Mouse (Mus musculus) ES-Bruce4 (cell line): Measurements from ENCODE around the gene Fam57b. TPM values are rescaled to one million over a fixed set of nuclear protein-coding genes. Genes with fewer than 3 reads are reported as not detected.
"Not testable (repeated sequence)": the region's sequence is repeated elsewhere in the genome, so short reads cannot be mapped to it uniquely, and the experiment has no call there.

Experiments
- H3K27ac ChIP-seq: 2 replicates; pipeline ENCODE4 v1.5.1; 2012; ENCODE audit warnings: low read length, inconsistent platforms; ENCODE audit not compliant: insufficient read depth
- H3K27me3 ChIP-seq: 2 replicates; pipeline ENCODE4 v1.6.1; 2012; ENCODE audit warnings: mild to moderate bottlenecking, low read length, inconsistent platforms; ENCODE audit not compliant: control insufficient read depth, poor library complexity, insufficient read depth, severe bottlenecking
- H3K36me3 ChIP-seq: 2 replicates; pipeline ENCODE4 v1.6.1; 2012; ENCODE audit warnings: inconsistent platforms, mild to moderate bottlenecking, low read length, moderate library complexity; ENCODE audit not compliant: control insufficient read depth, poor library complexity, insufficient read depth, severe bottlenecking
- H3K4me1 ChIP-seq: one replicate; pipeline ENCODE4 v1.8.1; 2011; ENCODE audit warnings: low read length; ENCODE audit not compliant: control insufficient read depth, insufficient read depth
- H3K4me3 ChIP-seq: 2 replicates; pipeline ENCODE4 v1.5.1; 2011; ENCODE audit warnings: low read depth, mild to moderate bottlenecking, low read length
- H3K9ac ChIP-seq: 2 replicates; pipeline ENCODE4 v1.6.1; 2012; ENCODE audit warnings: low read depth, mild to moderate bottlenecking, inconsistent platforms; ENCODE audit not compliant: poor library complexity, severe bottlenecking
- H3K9me3 ChIP-seq: replicated peaks from 2 replicates; pipeline ENCODE4 v1.6.1; 2012; ENCODE audit warnings: mild to moderate bottlenecking, low read length, inconsistent platforms; ENCODE audit not compliant: control insufficient read depth, poor library complexity, insufficient read depth, severe bottlenecking
- CTCF ChIP-seq: IDR thresholded peaks from one replicate; pipeline ENCODE4 v1.8.1; 2011; ENCODE audit warnings: low read depth, low read length
- EP300 ChIP-seq: IDR thresholded peaks from 2 replicates; pipeline ENCODE4 v1.6.1; 2011; ENCODE audit warnings: low read depth, low read length; ENCODE audit not compliant: insufficient read depth
- POLR2A ChIP-seq: IDR thresholded peaks from one replicate; pipeline ENCODE4 v1.8.1; 2011; ENCODE audit warnings: low read length; ENCODE audit not compliant: insufficient read depth
- polyA plus RNA-seq: library from polyadenylated mRNA; stranded (reverse); fragments of >200 nt; gene quantifications from 2 replicates; pipeline ENCODE4 v1.2.4, GENCODE M21; 2011; ENCODE audit warnings: low read depth; ENCODE audit not compliant: missing spikeins, insufficient read depth, insufficient read length

The Fam57b gene
- polyA plus RNA-seq, 1 experiment: 2.7 TPM

- Histone ChIP-seq H3K27me3 (no peaks in the 10 kb centered on the region), H3K9ac (0 out of 2 replicates have a peak overlapping the region, but pooled peaks have one; percentile 93), H3K36me3 (peaks cover 6% of the 10 kb centered on the region), H3K27ac (no peak overlapping the region), H3K9me3 (no peaks in the 10 kb centered on the region), H3K4me1 (peaks cover 3% of the 10 kb centered on the region), H3K4me3 (no peak overlapping the region)
- TF ChIP-seq POLR2A (no peak), CTCF (peak; percentile 34)
These were observed 22.1 kb upstream of the Fam57b start for GRCm38 (mm10) chr7:126775185-126775977.

DNA sequence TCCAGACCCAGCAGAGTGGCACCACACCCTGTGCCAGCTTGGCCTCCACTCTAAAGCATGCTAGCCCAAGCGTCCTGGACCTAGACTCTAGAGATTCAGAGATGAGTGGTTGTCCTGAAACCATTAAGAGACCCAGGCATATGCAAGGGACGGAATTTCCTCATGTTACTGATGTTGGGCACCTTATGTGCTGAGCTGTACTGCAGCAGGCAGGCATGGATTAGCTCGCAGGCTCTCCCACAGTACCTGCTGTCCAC, 21.6 kb upstream of the Fam57b start:
- Histone ChIP-seq H3K4me3 (no peak overlapping the region), H3K36me3 (peaks cover 6% of the 10 kb centered on the region), H3K9ac (peak overlapping the region; percentile 93), H3K4me1 (peaks cover 3% of the 10 kb centered on the region), H3K27me3 (no peaks in the 10 kb centered on the region), H3K9me3 (no peaks in the 10 kb centered on the region), H3K27ac (no peak overlapping the region)
- TF ChIP-seq POLR2A (no peak), EP300 (no peak)

- Histone ChIP-seq H3K36me3 (peaks cover 6% of the 10 kb centered on the region), H3K27me3 (no peaks in the 10 kb centered on the region), H3K27ac (peak within 1 kb of the TSS; percentile 51; the same call in 1 of the 2 replicates), H3K4me1 (peaks cover 3% of the 10 kb centered on the region), H3K9ac (peak within 1 kb of the TSS; percentile 93), H3K9me3 (no peaks in the 10 kb centered on the region), H3K4me3 (peak within 1 kb of the TSS; percentile 80)
- no peak for TF ChIP-seq EP300
- no peak for TF ChIP-seq CTCF
- TF ChIP-seq POLR2A: peak; percentile 88
These were observed 20.8 kb upstream of the Fam57b start, which contains the start of gene Ypel3 for GRCm38 (mm10) chr7:126776598-126777057. Gene Ypel3, plus strand, starts transcription at chr7:126776955.

- no peaks in the 10 kb centered on the region for H3K27me3 ChIP-seq
- H3K9ac ChIP-seq: peak overlapping the region; percentile 93
- H3K27ac ChIP-seq: no peak overlapping the region
- peaks cover 6% of the 10 kb centered on the region for H3K36me3 ChIP-seq
- peak overlapping the region; percentile 80 for H3K4me3 ChIP-seq
- H3K9me3 ChIP-seq: no peaks in the 10 kb centered on the region
- peaks cover 3% of the 10 kb centered on the region for H3K4me1 ChIP-seq
- TF ChIP-seq EP300: no peak
- TF ChIP-seq CTCF: no peak
- no peak for TF ChIP-seq POLR2A
These were observed 20.0 kb upstream of the Fam57b start for GRCm38 (mm10) chr7:126777476-126777875.

- Histone ChIP-seq H3K27ac (no peak overlapping the region), H3K27me3 (no peaks in the 10 kb centered on the region), H3K9ac (no peak overlapping the region), H3K4me1 (peaks cover 3% of the 10 kb centered on the region), H3K9me3 (no peaks in the 10 kb centered on the region), H3K36me3 (peaks cover 6% of the 10 kb centered on the region), H3K4me3 (no peak overlapping the region)
- TF ChIP-seq EP300: no peak
- TF ChIP-seq CTCF: no peak
- no peak for TF ChIP-seq POLR2A
These were observed 19.3 kb upstream of the Fam57b start for GRCm38 (mm10) chr7:126778147-126778546.

GRCm38 (mm10) chr7:126779101-126779500, 18.4 kb upstream of the Fam57b start:
- H3K9me3 ChIP-seq, H3K27ac ChIP-seq, H3K27me3 ChIP-seq, H3K36me3 ChIP-seq, H3K4me3 ChIP-seq, H3K9ac ChIP-seq, H3K4me1 ChIP-seq: not testable (repeated sequence)
